Mouse (Mus musculus) CH12.LX (cell line): ENCODE results near the gene Styk1. TPM values are rescaled to one million over a fixed set of nuclear protein-coding genes. Genes with fewer than 3 reads are reported as not detected.

Source experiments
- DNase-seq: peaks from one replicate; pipeline ENCODE4 v3.0.0-alpha.2; 2013; ENCODE audit errors: extremely low read depth
- H3K27ac ChIP-seq: 2 replicates; pipeline ENCODE4 v1.5.1; 2012; ENCODE audit warnings: low read depth, mild to moderate bottlenecking, control low read depth, moderate library complexity; ENCODE audit not compliant: insufficient read depth
- H3K27me3 ChIP-seq: replicated peaks from 2 replicates; pipeline ENCODE3; 2012; ENCODE audit warnings: inconsistent platforms
- H3K36me3 ChIP-seq, 2 experiments: replicated peaks in 1 of 2; 2 replicates each; pipeline versions ENCODE3 to v1.6.1; 2012; ENCODE audit warnings: inconsistent platforms in 1 of 2, low read length in 1 of 2, mild to moderate bottlenecking in 1 of 2, mixed read lengths in 1 of 2, moderate library complexity in 1 of 2; ENCODE audit not compliant: control insufficient read depth in 1 of 2, insufficient read depth in 1 of 2
- H3K4me1 ChIP-seq, 2 experiments: 2 replicates each; pipeline ENCODE4 v1.6.1; 2012; ENCODE audit warnings: inconsistent platforms in 1 of 2, moderate library complexity in 1 of 2; ENCODE audit not compliant: insufficient read depth in 2 of 2, control insufficient read depth in 1 of 2
- H3K4me2 ChIP-seq: 2 replicates; pipeline ENCODE4 v1.6.1; 2012; ENCODE audit warnings: low read depth, mild to moderate bottlenecking, control low read depth; ENCODE audit not compliant: poor library complexity, insufficient read depth, severe bottlenecking
- H3K4me3 ChIP-seq, 3 experiments: fragments of 150-350 bp in 1 of 3; sonication (generic) in 1 of 3; replicated peaks in 1 of 3; 2 replicates each; pipeline versions ENCODE3 to v1.5.1; 2011 to 2012; ENCODE audit warnings: low read depth in 2 of 3, low read length in 2 of 3, mild to moderate bottlenecking in 2 of 3, moderate library complexity in 2 of 3, control low read depth in 1 of 3, improper control_type of control experiment in 1 of 3, inconsistent platforms in 1 of 3, mixed read lengths in 1 of 3; ENCODE audit not compliant: poor library complexity in 1 of 3
- H3K79me2 ChIP-seq: replicated peaks from 2 replicates; pipeline ENCODE4 v1.6.1; 2012; ENCODE audit warnings: mild to moderate bottlenecking, moderate library complexity; ENCODE audit not compliant: control insufficient read depth, poor library complexity, insufficient read depth, severe bottlenecking; ENCODE audit errors: extremely low read depth
- H3K9ac ChIP-seq: 2 replicates; pipeline ENCODE4 v1.6.1; 2012; ENCODE audit warnings: low read depth, mild to moderate bottlenecking, control low read depth, moderate library complexity; ENCODE audit not compliant: insufficient read depth
- H3K9me3 ChIP-seq: replicated peaks from 2 replicates; pipeline ENCODE3; 2012; ENCODE audit warnings: low read length, inconsistent platforms, mixed read lengths
- EP300 ChIP-seq: IDR thresholded peaks from 2 replicates; pipeline ENCODE4 v1.6.1; 2011; ENCODE audit warnings: low read length, improper control_type of control experiment
- ETS1 ChIP-seq: conservative IDR thresholded peaks from 2 replicates; pipeline ENCODE4 v1.6.1; 2012; ENCODE audit warnings: low read depth, mild to moderate bottlenecking, inconsistent platforms, low read length, improper control_type of control experiment, moderate library complexity
- HCFC1 ChIP-seq: IDR thresholded peaks from 2 replicates; pipeline ENCODE4 v1.6.1; 2012; ENCODE audit warnings: low read depth, mild to moderate bottlenecking, inconsistent platforms, low read length, improper control_type of control experiment
- IRF4 ChIP-seq: IDR thresholded peaks from 2 replicates; pipeline ENCODE4 v1.6.1; 2014; ENCODE audit warnings: low read depth, mild to moderate bottlenecking, inconsistent platforms, low read length, improper control_type of control experiment
- JUND ChIP-seq: conservative IDR thresholded peaks from 2 replicates; pipeline ENCODE4 v1.6.1; 2011; ENCODE audit warnings: low read depth, low read length, improper control_type of control experiment
- MAZ ChIP-seq: IDR thresholded peaks from 2 replicates; pipeline ENCODE4 v1.6.1; 2012; ENCODE audit warnings: low read depth, mild to moderate bottlenecking, inconsistent platforms, low read length, improper control_type of control experiment, moderate library complexity
- NELFE ChIP-seq: IDR thresholded peaks from 2 replicates; pipeline ENCODE4 v1.6.1; 2011; ENCODE audit warnings: low read depth, low read length, improper control_type of control experiment
- PAX5 ChIP-seq: IDR thresholded peaks from 2 replicates; pipeline ENCODE4 v1.6.1; 2012; ENCODE audit warnings: low read length, inconsistent platforms, mixed read lengths
- POLR2A ChIP-seq: IDR thresholded peaks from 2 replicates; pipeline ENCODE4 v1.6.1; 2011; ENCODE audit warnings: low read depth, mild to moderate bottlenecking, improper control_type of control experiment, low read length
- RCOR1 ChIP-seq: conservative IDR thresholded peaks from 2 replicates; pipeline ENCODE4 v1.6.1; 2012; ENCODE audit warnings: low read depth, mild to moderate bottlenecking, inconsistent platforms, low read length, improper control_type of control experiment
- SMC3 ChIP-seq: IDR thresholded peaks from 2 replicates; pipeline ENCODE4 v1.6.1; 2011; ENCODE audit warnings: low read depth, low read length, improper control_type of control experiment
- TBP ChIP-seq: conservative IDR thresholded peaks from 2 replicates; pipeline ENCODE4 v1.6.1; 2011; ENCODE audit warnings: low read depth, low read length, improper control_type of control experiment
- UBTF ChIP-seq: IDR thresholded peaks from 2 replicates; pipeline ENCODE4 v1.6.1; 2012; ENCODE audit warnings: low read depth, mild to moderate bottlenecking, inconsistent platforms, low read length, improper control_type of control experiment, moderate library complexity
- USF1 ChIP-seq: IDR thresholded peaks from 2 replicates; pipeline ENCODE4 v1.6.1; 2014; ENCODE audit warnings: low read depth, mild to moderate bottlenecking, inconsistent platforms, low read length, improper control_type of control experiment
- ZKSCAN1 ChIP-seq: IDR thresholded peaks from 2 replicates; pipeline ENCODE4 v1.6.1; 2012; ENCODE audit warnings: low read depth, inconsistent platforms, low read length, improper control_type of control experiment, borderline replicate concordance
- ZMIZ1 ChIP-seq: IDR thresholded peaks from 2 replicates; pipeline ENCODE4 v1.6.1; 2012; ENCODE audit warnings: low read depth, mild to moderate bottlenecking, inconsistent platforms, low read length, improper control_type of control experiment
- ZNF384 ChIP-seq: IDR thresholded peaks from 2 replicates; pipeline ENCODE4 v1.6.1; 2012; ENCODE audit warnings: low read depth, low read length, improper control_type of control experiment, inconsistent platforms
- dilution Hi-C: fragments of 300-500 bp; cut with MboI; formaldehyde crosslinking; loops from 2 replicates; pipeline ENCODE4 v1.14.3; 2020; ENCODE audit warnings: low sequenced_read_pairs; ENCODE audit not compliant: extremely low pct_unique_long_range_greater_than_20kb, extremely low pct_ligation_motif_present
- in situ Hi-C: fragments of 300-500 bp; cut with MboI; formaldehyde crosslinking; loops from 3 replicates; pipeline ENCODE4 v1.14.3; 2019; ENCODE audit warnings: low sequenced_read_pairs, low pct_ligation_motif_present, low pct_unique_long_range_greater_than_20kb, mixed read lengths
- polyA plus RNA-seq: library from polyadenylated mRNA; unstranded; fragments of >175 nt; gene quantifications from 2 replicates; pipeline ENCODE4 v1.2.1, GENCODE M21; 2012; ENCODE audit warnings: low read depth; ENCODE audit not compliant: insufficient read length
- total RNA-seq, 2 experiments: library from RNA; depleted of rRNA; stranded (reverse); fragments of 300-350 nt in 1 of 2; fragments of >200 nt in 1 of 2; gene quantifications; 2 replicates each; pipeline ENCODE4 v1.2.3; 2012 to 2014

Styk1 gene
- total and polyA plus RNA-seq, 3 experiments: not detected

GRCm38 (mm10) chr6:131298531-131298930 is 54.9 kb downstream of the Styk1 start:
- Histone ChIP-seq H3K27ac (no peak overlapping the region), H3K4me3 (no peak overlapping the region), H3K79me2 (no peaks in the 10 kb centered on the region), H3K4me1 (no peaks in the 10 kb centered on the region), H3K36me3 (no peaks in the 10 kb centered on the region), H3K27me3 (peaks cover 10% of the 10 kb centered on the region), H3K4me2 (no peak overlapping the region), H3K9me3 (no peaks in the 10 kb centered on the region), H3K9ac (no peak overlapping the region)
- in situ Hi-C loops (no loop called here), dilution Hi-C loops (no loop called here)
- no peak for TF ChIP-seq RCOR1
- TF ChIP-seq ETS1: no peak
- no peak for TF ChIP-seq EP300
- TF ChIP-seq UBTF: no peak
- no peak for TF ChIP-seq USF1
- no peak for TF ChIP-seq HCFC1
- no peak for TF ChIP-seq POLR2A
- TF ChIP-seq TBP: no peak
- TF ChIP-seq PAX5: no peak
- TF ChIP-seq SMC3: no peak
- TF ChIP-seq IRF4: no peak
- TF ChIP-seq ZKSCAN1: no peak
- TF ChIP-seq ZNF384: no peak
- no peak for TF ChIP-seq MAZ
- TF ChIP-seq NELFE: no peak
- no peak for TF ChIP-seq ZMIZ1
- DNase-seq: no peak

- Histone ChIP-seq H3K27me3 (peaks cover 1% of the 10 kb centered on the region), H3K9me3 (no peaks in the 10 kb centered on the region), H3K27ac (no peak overlapping the region), H3K4me2 (peak overlapping the region; percentile 7; the same call in 1 of the 2 replicates), H3K4me1 (peaks cover 3 to 8% of the 10 kb centered on the region in 2 experiments; a peak in 3 of 4 replicates), H3K9ac (no peak overlapping the region), H3K79me2 (peaks cover 2% of the 10 kb centered on the region; the same call in 1 of the 2 replicates), H3K36me3 (peaks cover 0 to 2% of the 10 kb centered on the region in 2 experiments), H3K4me3 (no peak overlapping the region)
- no peak for TF ChIP-seq JUND
- DNase-seq: no peak
- dilution Hi-C loops (no loop called here), in situ Hi-C loops (no loop called here)
Measured at GRCm38 (mm10) chr6:131294435-131295112, 58.8 kb downstream of the Styk1 start.
